10 mouse cellular contexts compared by ENCODE assay signal in genomic region chr6:126165591-126166155, GRCm38 (mm10). TPM values are rescaled to one million over a fixed set of nuclear protein-coding genes. Genes with fewer than 3 reads are reported as not detected.
DNase-seq lines count a peak whose midpoint lies in the region; ATAC-seq and TF ChIP-seq lines count a peak whose summit lies in the region.
"Had no signal": no experiment of that assay in that cellular context is flagged by ENCODE, and none has a peak within 500 bp of the region (broad histone marks: within the 10 kb centered on the region; RNA-seq: fewer than 3 reads in every experiment).

No protein-coding gene starts in this region.

- no peak for TF ChIP-seq EP300 in liver, postnatal 0 days (IDR thresholded peaks at IDR 0.05; ENCODE audit: low read depth)

- TF ChIP-seq POLR2A in thymus, adult 2 months (IDR thresholded peaks at IDR 0.05; ENCODE audit: control insufficient read depth, extremely low read depth, insufficient read depth, low read length, poor library complexity): no peak

- H3K4me2 ChIP-seq in liver, embryonic 11.5 days: peak overlapping the region; percentile 64
- no peak overlapping the region for H3K4me2 ChIP-seq in liver, postnatal 0 days (ENCODE audit: low read depth, low read length)
- peak overlapping the region; percentile 85 for H3K4me2 ChIP-seq in embryonic facial prominence, embryonic 15.5 days (replicated peaks)
- peak overlapping the region; percentile 57; the same call in 1 of the 2 replicates for H3K4me2 ChIP-seq in hindbrain, embryonic 13.5 days
- H3K4me2 ChIP-seq in neural tube, embryonic 11.5 days (ENCODE audit: low read depth): peak overlapping the region; percentile 42

- no peaks in the 10 kb centered on the region for H3K36me3 ChIP-seq in liver, embryonic 11.5 days (ENCODE audit: control insufficient read depth, insufficient read depth, low read length)
- H3K36me3 ChIP-seq in liver, postnatal 0 days (replicated peaks; ENCODE audit: insufficient read depth, low read length): no peaks in the 10 kb centered on the region
- no peaks in the 10 kb centered on the region for H3K36me3 ChIP-seq in embryonic facial prominence, embryonic 15.5 days
- no peaks in the 10 kb centered on the region for H3K36me3 ChIP-seq in hindbrain, embryonic 13.5 days
- no peaks in the 10 kb centered on the region for H3K36me3 ChIP-seq in neural tube, embryonic 11.5 days (ENCODE audit: control insufficient read depth, insufficient read depth, low read length)
- no peaks in the 10 kb centered on the region for H3K36me3 ChIP-seq in thymus, adult 2 months (ENCODE audit: control insufficient read depth, insufficient read depth, low read length)

- H3K4me3 ChIP-seq in liver, embryonic 11.5 days (ENCODE audit: low read depth, low read length): peak overlapping the region; percentile 7
- H3K4me3 ChIP-seq in liver, postnatal 0 days (ENCODE audit: low read depth, low read length): no peak overlapping the region
- peak overlapping the region; percentile 57 for H3K4me3 ChIP-seq in embryonic facial prominence, embryonic 15.5 days (replicated peaks)
- H3K4me3 ChIP-seq in hindbrain, embryonic 13.5 days: no peak overlapping the region; the same call in 1 of the 2 replicates
- peak overlapping the region; percentile 25 for H3K4me3 ChIP-seq in neural tube, embryonic 11.5 days (ENCODE audit: low read depth, low read length)
- H3K4me3 ChIP-seq in thymus, adult 2 months (ENCODE audit: control insufficient read depth, insufficient read depth, low read length): no peak overlapping the region

- no peaks in the 10 kb centered on the region for H3K9me3 ChIP-seq in liver, embryonic 11.5 days (ENCODE audit: control insufficient read depth, low read length)
- H3K9me3 ChIP-seq in liver, postnatal 0 days (ENCODE audit: low read length): no peaks in the 10 kb centered on the region
- no peaks in the 10 kb centered on the region for H3K9me3 ChIP-seq in embryonic facial prominence, embryonic 15.5 days (replicated peaks)
- H3K9me3 ChIP-seq in hindbrain, embryonic 13.5 days: no peaks in the 10 kb centered on the region
- H3K9me3 ChIP-seq in neural tube, embryonic 11.5 days (ENCODE audit: control insufficient read depth, low read length): no peaks in the 10 kb centered on the region

- ATAC-seq in liver, embryonic 11.5 days (replicated peaks; ENCODE audit: low FRiP score): no peak
- ATAC-seq in liver, postnatal 0 days: no peak
- no peak for ATAC-seq in embryonic facial prominence, embryonic 15.5 days (ENCODE audit: insufficient number of reproducible peaks, low FRiP score, low TSS enrichment, low read depth)
- no peak for ATAC-seq in hindbrain, embryonic 13.5 days (ENCODE audit: low FRiP score)
- ATAC-seq in neural tube, embryonic 11.5 days (ENCODE audit: insufficient read depth, low FRiP score, low TSS enrichment): no peak

- no peak for TF ChIP-seq CTCF in liver, postnatal 0 days (IDR thresholded peaks at IDR 0.05; ENCODE audit: low read depth)
- TF ChIP-seq CTCF in thymus, adult 2 months (IDR thresholded peaks at IDR 0.05; ENCODE audit: borderline replicate concordance, control insufficient read depth, extremely low read depth, insufficient read depth, low read length, poor library complexity): no peak

- DNase-seq in liver, embryonic 11.5 days (ENCODE audit: low spot score): no peak
- no peak for DNase-seq in liver, postnatal 0 days
- DNase-seq in neural tube, embryonic 11.5 days (ENCODE audit: low spot score): no peak
- DNase-seq in thymus, adult 2 months: no peak
- no peak for DNase-seq in adrenal gland, postnatal 4 days (ENCODE audit: low spot score in 2 of 2)
- no peak for DNase-seq in layer of hippocampus, postnatal 14 days (ENCODE audit: low spot score in 2 of 2)
- DNase-seq: lung, adult 2 months had no signal

- H3K4me1 ChIP-seq in liver, embryonic 11.5 days (replicated peaks; ENCODE audit: control insufficient read depth, insufficient read depth, low read length): no peaks in the 10 kb centered on the region
- H3K4me1 ChIP-seq in liver, postnatal 0 days (ENCODE audit: insufficient read depth): no peaks in the 10 kb centered on the region
- H3K4me1 ChIP-seq in embryonic facial prominence, embryonic 15.5 days: peaks cover 64% of the 10 kb centered on the region
- peaks cover 49% of the 10 kb centered on the region for H3K4me1 ChIP-seq in hindbrain, embryonic 13.5 days (replicated peaks)
- H3K4me1 ChIP-seq in neural tube, embryonic 11.5 days (ENCODE audit: control insufficient read depth, insufficient read depth, low read length): peaks cover 12% of the 10 kb centered on the region; the same call in 1 of the 2 replicates
- H3K4me1 ChIP-seq in thymus, adult 2 months (replicated peaks; ENCODE audit: control insufficient read depth, insufficient read depth, low read length): no peaks in the 10 kb centered on the region

- WGBS in liver, embryonic 11.5 days: 4% methylated on average over 17 of the region's 17 CpGs
- 6% methylated on average over 17 of the region's 17 CpGs for WGBS in liver, postnatal 0 days (ENCODE audit: insufficient replicate concordance)
- WGBS in embryonic facial prominence, embryonic 15.5 days: 5% methylated on average over 17 of the region's 17 CpGs
- WGBS in hindbrain, embryonic 13.5 days: 1% methylated on average over 17 of the region's 17 CpGs
- 5% methylated on average over 17 of the region's 17 CpGs for WGBS in neural tube, embryonic 11.5 days
- 11% methylated on average over 17 of the region's 17 CpGs for WGBS in thymus, adult 2 months

- no peak overlapping the region for H3K27ac ChIP-seq in liver, embryonic 11.5 days (ENCODE audit: low read depth, low read length)
- no peak overlapping the region for H3K27ac ChIP-seq in liver, postnatal 0 days (ENCODE audit: low read depth)
- peak overlapping the region; percentile 34; the same call in 1 of the 2 replicates for H3K27ac ChIP-seq in embryonic facial prominence, embryonic 15.5 days (replicated peaks)
- no peak overlapping the region for H3K27ac ChIP-seq in hindbrain, embryonic 13.5 days
- H3K27ac ChIP-seq in neural tube, embryonic 11.5 days (ENCODE audit: low read depth, low read length): no peak overlapping the region
- no peak overlapping the region for H3K27ac ChIP-seq in thymus, adult 2 months (ENCODE audit: control insufficient read depth, insufficient read depth, low read length)

- peaks cover 58% of the 10 kb centered on the region for H3K27me3 ChIP-seq in liver, embryonic 11.5 days (replicated peaks; ENCODE audit: control insufficient read depth, insufficient read depth, low read length)
- H3K27me3 ChIP-seq in liver, postnatal 0 days (ENCODE audit: insufficient read depth, low read length): peaks cover 56% of the 10 kb centered on the region
- H3K27me3 ChIP-seq in embryonic facial prominence, embryonic 15.5 days: no peaks in the 10 kb centered on the region; the same call in 1 of the 2 replicates
- peaks cover 79% of the 10 kb centered on the region for H3K27me3 ChIP-seq in hindbrain, embryonic 13.5 days
- peaks cover 47% of the 10 kb centered on the region for H3K27me3 ChIP-seq in neural tube, embryonic 11.5 days (ENCODE audit: control insufficient read depth, insufficient read depth, low read length)
- H3K27me3 ChIP-seq in thymus, adult 2 months (ENCODE audit: control insufficient read depth, insufficient read depth, low read length): no peaks in the 10 kb centered on the region; the same call in 1 of the 2 replicates

- no peak overlapping the region for H3K9ac ChIP-seq in liver, embryonic 11.5 days (ENCODE audit: low read depth, low read length)
- no peak overlapping the region for H3K9ac ChIP-seq in liver, postnatal 0 days (replicated peaks)
- no peak overlapping the region for H3K9ac ChIP-seq in embryonic facial prominence, embryonic 15.5 days
- H3K9ac ChIP-seq in hindbrain, embryonic 13.5 days: no peak overlapping the region
- no peak overlapping the region for H3K9ac ChIP-seq in neural tube, embryonic 11.5 days (ENCODE audit: low read length)

RNA-seq across cellular contexts. Expression of gene Ntf3, which starts 1.0 kb away (rescaled TPM):
- 6.1 and 6.2 TPM in 2 replicates for polyA plus RNA-seq in liver, embryonic 11.5 days (2014; fragmentation: Nextera tagmentation; extraction: Ambion mirVana)
- 0.33 and 0.49 TPM in 2 replicates for polyA plus RNA-seq in liver, postnatal 0 days (2015; fragmentation: Nextera tagmentation; extraction: Ambion mirVana)
- 18.7 and 18.9 TPM in 2 replicates for polyA plus RNA-seq in embryonic facial prominence, embryonic 15.5 days (2015; fragmentation: Nextera tagmentation; extraction: Ambion mirVana)
- 1.0 and 1.2 TPM in 2 replicates for polyA plus RNA-seq in hindbrain, embryonic 13.5 days (2015; fragmentation: Nextera tagmentation; extraction: Ambion mirVana)
- 9.8 and 9.9 TPM in 2 replicates for polyA plus RNA-seq in neural tube, embryonic 11.5 days (2014; fragmentation: Nextera tagmentation; extraction: Ambion mirVana)
- 0.40 and 0.42 TPM in 2 replicates for polyA plus RNA-seq in thymus, adult 2 months (2012; rRNA removed)
- total RNA-seq in adrenal gland, postnatal 4 days (2021): 1 to 10 TPM in 1 of 2 experiments, under 1 TPM in 1; 0.85 to 1.5 TPM
- total RNA-seq in layer of hippocampus, postnatal 14 days (2021): 10 to 100 TPM in 1 of 2 experiments, 1 to 10 TPM in 1; 8.7 to 11.3 TPM
- total RNA-seq: MEL had no signal

Comparison
In these comparisons a context has a peak if more than half of its experiments do, and no peak if none do; other contexts are left out.
1. H3K4me3 ChIP-seq: peak in liver, embryonic 11.5 days (single experiment), embryonic facial prominence, embryonic 15.5 days (single experiment) and neural tube, embryonic 11.5 days (single experiment); none in liver, postnatal 0 days (single experiment), hindbrain, embryonic 13.5 days (single experiment) and thymus, adult 2 months (single experiment).